Mouse (Mus musculus) gastrocnemius, adult 18-20 months (tissue): ENCODE measurements around the gene Gab1. TPM values are rescaled to one million over a fixed set of nuclear protein-coding genes. Genes with fewer than 3 reads are reported as not detected.

Experiments used
- DNase-seq: peaks from one replicate; pipeline ENCODE4 v3.0.0; 2021; ENCODE audit warnings: low spot score
- total RNA-seq, 2 experiments: library from RNA; stranded (reverse); gene quantifications; 2 replicates each; pipeline ENCODE4 v1.2.3; 2021

The Gab1 gene
- total RNA-seq, 2 experiments from 2014 or later = 10.6 to 11.9 TPM

- peak; percentile 85 for DNase-seq
Measured at GRCm38 (mm10) chr8:80847912-80848311, 32.4 kb downstream of the Gab1 start.

GRCm38 (mm10) chr8:80845284-80845683 is 35.0 kb downstream of the Gab1 start:
- DNase-seq = no peak

GRCm38 (mm10) chr8:80843744-80844434 is 36.4 kb downstream of the Gab1 start:
- no peak for DNase-seq

GRCm38 (mm10) chr8:80842514-80842913 is 37.8 kb downstream of the Gab1 start:
- no peak for DNase-seq

GRCm38 (mm10) chr8:80840090-80840489 is 40.2 kb downstream of the Gab1 start:
- DNase-seq = no peak

GRCm38 (mm10) chr8:80838199-80838598 is 42.1 kb downstream of the Gab1 start:
- DNase-seq = peak; percentile 62

GRCm38 (mm10) chr8:80835401-80835800 is 44.9 kb downstream of the Gab1 start:
- DNase-seq = no peak

GRCm38 (mm10) chr8:80834443-80834842 is 45.9 kb downstream of the Gab1 start:
- DNase-seq = no peak

- DNase-seq = no peak
Measured at GRCm38 (mm10) chr8:80832534-80832933, 47.8 kb downstream of the Gab1 start.

GRCm38 (mm10) chr8:80831876-80832524 is 48.3 kb downstream of the Gab1 start:
- no peak for DNase-seq

- peak; percentile 46 for DNase-seq
Measured at GRCm38 (mm10) chr8:80830724-80831566, 49.4 kb downstream of the Gab1 start.

GRCm38 (mm10) chr8:80830141-80830540 is 50.2 kb downstream of the Gab1 start:
- no peak for DNase-seq

GRCm38 (mm10) chr8:80826996-80827395 is 53.3 kb downstream of the Gab1 start:
- peak; percentile 40 for DNase-seq

- no peak for DNase-seq
Measured at GRCm38 (mm10) chr8:80825136-80825535, 55.2 kb downstream of the Gab1 start.

- no peak for DNase-seq
Measured at GRCm38 (mm10) chr8:80824426-80824825, 55.9 kb downstream of the Gab1 start.

GRCm38 (mm10) chr8:80823250-80823649 is 57.1 kb downstream of the Gab1 start:
- DNase-seq = no peak

- DNase-seq = no peak
Measured at GRCm38 (mm10) chr8:80821367-80822225, 58.7 kb downstream of the Gab1 start.

- DNase-seq = no peak
Measured at GRCm38 (mm10) chr8:80818978-80819377, 61.3 kb downstream of the Gab1 start.

GRCm38 (mm10) chr8:80817065-80817464 is 63.3 kb downstream of the Gab1 start:
- DNase-seq = no peak

GRCm38 (mm10) chr8:80815179-80815578 is 65.1 kb downstream of the Gab1 start:
- DNase-seq = no peak

- no peak for DNase-seq
Measured at GRCm38 (mm10) chr8:80814087-80814791, 66.1 kb downstream of the Gab1 start.
